Mouse (Mus musculus) liver, embryonic 14.5 days (tissue): ENCODE results near the gene Bckdk. TPM values are rescaled to one million over a fixed set of nuclear protein-coding genes. Genes with fewer than 3 reads are reported as not detected.
A peak's percentile ranks its signal among the peaks of the same experiment; 100 is the strongest.

Source experiments
- ATAC-seq: fragments of 200-750 bp; cut with Nextera tagmentation; 2 replicates; pipeline ENCODE4 v1.8.0; 2017; ENCODE audit warnings: moderate number of reproducible peaks, mild to moderate bottlenecking, moderate library complexity; ENCODE audit not compliant: insufficient read depth
- DNase-seq, 3 experiments: peaks; one replicate each; pipeline ENCODE4 v3.0.0-alpha.2; 2012 to 2013; ENCODE audit warnings: low read depth in 3 of 3, low spot score in 3 of 3
- H3K27ac ChIP-seq: fragments of 300-500 bp; sonication (generic); 2 replicates; pipeline ENCODE4 v1.5.1; 2014; ENCODE audit warnings: moderate library complexity, mild to moderate bottlenecking, control low read depth, inconsistent platforms
- H3K27me3 ChIP-seq: fragments of 300-500 bp; sonication (generic); 2 replicates; pipeline ENCODE4 v1.6.1; 2014; ENCODE audit warnings: mild to moderate bottlenecking, low read length, moderate library complexity; ENCODE audit not compliant: control insufficient read depth, insufficient read depth
- H3K36me3 ChIP-seq: fragments of 300-500 bp; sonication (generic); replicated peaks from 2 replicates; pipeline ENCODE4 v1.6.1; 2014; ENCODE audit warnings: low read depth; ENCODE audit not compliant: control insufficient read depth, insufficient read depth
- H3K4me1 ChIP-seq, 2 experiments: fragments of 200-500 bp in 1 of 2; fragments of 300-500 bp in 1 of 2; sonication (generic) in 1 of 2; replicated peaks; 2 replicates each; pipeline ENCODE4 v1.6.1; 2012 to 2014; ENCODE audit warnings: antibody characterized with exemption in 1 of 2, inconsistent platforms in 1 of 2, low read length in 1 of 2; ENCODE audit not compliant: control insufficient read depth in 2 of 2, insufficient read depth in 2 of 2
- H3K4me2 ChIP-seq: fragments of 300-500 bp; sonication (generic); 2 replicates; pipeline ENCODE4 v1.6.1; 2014; ENCODE audit warnings: low read depth, mild to moderate bottlenecking, control low read depth, moderate library complexity
- H3K4me3 ChIP-seq, 2 experiments: fragments of 200-500 bp in 1 of 2; fragments of 300-500 bp in 1 of 2; sonication (generic) in 1 of 2; 2 replicates each; pipeline ENCODE4 v1.5.1; 2012 to 2014; ENCODE audit warnings: low read depth in 2 of 2, low read length in 2 of 2, mild to moderate bottlenecking in 2 of 2, control low read depth in 1 of 2, inconsistent platforms in 1 of 2, moderate library complexity in 1 of 2; ENCODE audit not compliant: insufficient read depth in 1 of 2
- H3K9ac ChIP-seq: fragments of 300-500 bp; sonication (generic); replicated peaks from 2 replicates; pipeline ENCODE4 v1.6.1; 2014; ENCODE audit warnings: mild to moderate bottlenecking, control low read depth, moderate library complexity
- H3K9me3 ChIP-seq: fragments of 300-500 bp; sonication (generic); 2 replicates; pipeline ENCODE4 v1.6.1; 2016; ENCODE audit warnings: low read length, mixed read lengths; ENCODE audit not compliant: control insufficient read depth
- CTCF ChIP-seq: IDR thresholded peaks from 2 replicates; pipeline ENCODE4 v1.5.1; 2016; ENCODE audit warnings: antibody characterized with exemption, low read depth, control low read depth
- EP300 ChIP-seq: IDR thresholded peaks from 2 replicates; pipeline ENCODE4 v1.6.1; 2016; ENCODE audit warnings: antibody characterized with exemption, low read depth
- WGBS: fragments of 180-500 bp; shearing (Covaris S2); extraction: QIAGEN DNeasy Blood & Tissue Kit; methylation state at CpG from one replicate; pipeline ENCODE4 v1.1.7; 2014; ENCODE audit not compliant: insufficient replicate concordance; 5-methylcytosine and 5-hydroxymethylcytosine counted together
- polyA plus RNA-seq, 2 experiments: library from polyadenylated mRNA; depleted of rRNA in 1 of 2; stranded (reverse) in 1 of 2; unstranded in 1 of 2; fragments of >200 nt; fragmentation: Nextera tagmentation in 1 of 2; extraction: Ambion mirVana in 1 of 2; gene quantifications; 2 replicates each; pipeline versions ENCODE4 v1.2.1 to v1.2.3; 2012 to 2014

Bckdk gene
- polyA plus RNA-seq, 2 experiments: 28.0 to 68.3 TPM

GRCm38 (mm10) chr7:127870136-127870821 is 33.6 kb upstream of the Bckdk start:
- Histone ChIP-seq H3K4me3 (no peak overlapping the region), H3K4me1 (peaks cover 13 to 15% of the 10 kb centered on the region in 2 experiments), H3K27me3 (peaks cover 1% of the 10 kb centered on the region; the same call in 1 of the 2 replicates), H3K27ac (no peak overlapping the region), H3K9me3 (no peaks in the 10 kb centered on the region), H3K9ac (no peak overlapping the region), H3K4me2 (no peak overlapping the region), H3K36me3 (peaks cover 10% of the 10 kb centered on the region)
- no peak for DNase-seq
- 53% methylated on average over 5 of the region's 5 CpGs for WGBS
- no peak for ATAC-seq
- peak; percentile 53 for TF ChIP-seq CTCF
- TF ChIP-seq EP300: no peak

DNA sequence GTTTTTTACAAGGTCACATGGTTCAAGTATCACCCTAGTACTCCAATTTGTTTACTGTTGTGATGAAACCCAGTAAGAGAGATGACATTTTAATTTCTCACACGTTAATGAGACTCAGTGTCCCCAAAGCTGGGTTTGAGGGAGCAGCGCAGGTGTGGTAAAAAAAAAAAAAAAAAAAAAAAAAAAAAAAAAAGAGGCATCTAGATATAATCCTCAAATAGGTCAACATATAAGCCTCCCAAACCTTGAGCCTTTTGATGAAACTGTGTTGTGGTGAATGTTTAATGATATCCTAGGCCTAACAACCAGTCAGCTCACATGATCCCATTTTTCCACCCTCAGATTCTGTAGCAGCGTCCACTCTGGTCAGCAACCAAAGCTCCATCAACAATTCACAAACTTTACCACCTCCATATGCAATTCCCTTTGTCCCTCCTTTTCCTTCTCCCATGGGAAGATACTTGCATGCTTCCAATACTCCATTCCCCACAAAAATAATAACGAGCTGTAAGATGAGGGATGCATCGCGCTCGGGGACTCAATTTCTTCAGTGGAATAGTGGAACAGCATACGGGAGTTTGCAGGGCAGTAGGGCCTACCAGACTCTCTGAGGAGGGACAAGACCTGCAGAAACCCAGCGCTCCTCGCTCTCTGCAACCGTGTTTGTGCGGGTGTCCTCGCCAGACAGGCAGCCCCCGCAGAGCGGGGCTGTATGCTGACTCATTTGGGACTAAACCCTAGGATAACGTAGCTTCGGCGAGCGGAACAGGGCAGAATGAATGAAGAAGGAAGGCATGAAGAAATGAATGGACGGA is 28.9 kb upstream of the Bckdk start:
- ATAC-seq: peak; percentile 26
- H3K36me3 ChIP-seq: peaks cover 18% of the 10 kb centered on the region

GRCm38 (mm10) chr7:127875627-127876001 is 28.3 kb upstream of the Bckdk start:
- H3K4me2 ChIP-seq: peak overlapping the region; percentile 98
- DNase-seq: peak; percentile 70 to 74 (median 73)
- 0 out of 2 replicates have a peak, but pooled peaks have one; percentile 7 for TF ChIP-seq EP300
- no peak for TF ChIP-seq CTCF
- peak; percentile 76 for ATAC-seq
- peaks cover 18% of the 10 kb centered on the region for H3K9me3 ChIP-seq
- WGBS: under 1% methylated on average over 43 of the region's 43 CpGs
- H3K4me3 ChIP-seq: peak overlapping the region; percentile 87 to 90
- H3K9ac ChIP-seq: peak overlapping the region; percentile 88
- H3K36me3 ChIP-seq: peaks cover 24% of the 10 kb centered on the region
- peak overlapping the region; percentile 83 for H3K27ac ChIP-seq
- peaks cover 13 to 18% of the 10 kb centered on the region in 2 experiments for H3K4me1 ChIP-seq
- peaks cover 2% of the 10 kb centered on the region; the same call in 1 of the 2 replicates for H3K27me3 ChIP-seq

More for the DNA sequence above, 28.9 kb upstream of the Bckdk start:
- H3K27ac ChIP-seq: peak overlapping the region; percentile 83
- peak overlapping the region; percentile 87 to 90 for H3K4me3 ChIP-seq
- DNase-seq: no peak
- peaks cover 2% of the 10 kb centered on the region; the same call in 1 of the 2 replicates for H3K27me3 ChIP-seq
- peak overlapping the region; percentile 98 for H3K4me2 ChIP-seq
- 5% methylated on average over 20 of the region's 20 CpGs for WGBS
- peak overlapping the region; percentile 88 for H3K9ac ChIP-seq
- peaks cover 13% of the 10 kb centered on the region for H3K9me3 ChIP-seq
- H3K4me1 ChIP-seq: peaks cover 16 to 18% of the 10 kb centered on the region in 2 experiments
- TF ChIP-seq CTCF (no peak), EP300 (no peak)

DNA sequence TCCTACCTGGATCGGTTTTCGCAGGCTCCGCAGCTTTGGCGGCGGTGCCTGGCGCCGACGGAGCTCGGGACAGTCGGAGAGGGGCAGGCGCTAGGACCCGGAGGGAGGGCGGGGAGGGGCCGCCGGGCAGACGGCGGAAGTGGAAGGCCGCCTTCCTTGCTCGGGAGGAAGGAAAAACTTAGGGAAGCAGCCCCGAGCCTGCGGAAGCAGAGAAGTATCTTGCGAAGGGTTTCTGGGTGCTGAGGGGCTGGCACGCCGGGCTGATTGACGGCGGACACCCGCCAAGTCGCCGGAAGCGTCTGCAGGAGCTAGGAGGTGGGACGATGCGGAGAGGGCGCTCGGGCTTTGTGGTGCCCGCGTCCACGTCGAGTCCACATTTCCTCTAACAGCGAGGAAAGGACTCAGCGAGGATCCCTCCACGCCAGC is 27.8 kb upstream of the Bckdk start, which contains the start of gene Zfp646:
Gene Zfp646, plus strand, starts transcription at position 181 of the 426 bp plus-strand sequence.
- Histone ChIP-seq H3K4me1 (peaks cover 13 to 17% of the 10 kb centered on the region in 2 experiments), H3K4me3 (peak within 1 kb of the TSS; percentile 87 to 90), H3K36me3 (peaks cover 29% of the 10 kb centered on the region), H3K9me3 (peaks cover 22% of the 10 kb centered on the region), H3K4me2 (peak within 1 kb of the TSS; percentile 98), H3K27ac (peak within 1 kb of the TSS; percentile 83), H3K27me3 (peaks cover 2% of the 10 kb centered on the region; the same call in 1 of the 2 replicates), H3K9ac (peak within 1 kb of the TSS; percentile 88)
- DNase-seq (peak; percentile 73 to 77 (median 73)), ATAC-seq (peak; percentile 83)
- TF ChIP-seq EP300: no peak
- TF ChIP-seq CTCF: no peak
- WGBS: under 1% methylated on average over 41 of the region's 41 CpGs
